Mouse (Mus musculus) layer of hippocampus, adult 11-12 months (tissue): Measurements from ENCODE around the gene Mettl14.
"Not testable (repeated sequence)": the region's sequence is repeated elsewhere in the genome, so short reads cannot be mapped to it uniquely, and the experiment has no call there.

Experiments
- DNase-seq: peaks from one replicate; pipeline ENCODE4 v3.0.0; 2022; ENCODE audit warnings: low spot score

Mettl14 gene

GRCm38 (mm10) chr3:123366820-123367219 is 19.1 kb downstream of the Mettl14 start:
- DNase-seq, result not testable (repeated sequence)

DNA sequence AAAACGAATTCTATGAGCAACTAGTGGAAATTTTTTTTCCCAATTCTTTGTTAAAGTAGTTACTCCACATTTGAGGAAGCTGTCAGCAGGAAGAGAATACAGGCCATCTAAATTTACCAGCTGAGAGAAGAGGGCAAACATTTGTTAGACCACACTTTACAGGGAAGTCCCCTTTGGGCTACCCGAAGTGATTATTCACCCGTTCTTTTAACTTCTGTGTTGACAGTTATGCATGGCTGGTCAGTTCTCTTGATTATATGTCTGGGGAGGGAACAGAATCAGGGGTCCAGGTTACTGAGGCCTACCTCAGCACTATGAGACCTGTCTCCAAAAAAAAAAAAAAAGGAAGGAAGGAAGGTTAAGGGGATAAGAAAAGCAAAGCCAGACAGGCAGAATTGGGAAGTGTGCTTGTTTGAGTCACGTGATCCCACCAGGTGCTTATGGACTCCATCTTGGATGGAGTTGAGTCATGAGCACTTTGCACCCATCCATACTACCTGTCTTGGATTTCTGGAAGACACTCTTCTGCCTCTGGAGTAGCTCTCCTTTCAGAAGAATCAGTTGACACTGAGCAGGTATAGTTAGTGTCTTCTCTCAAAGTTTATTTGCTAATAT is 29.4 kb downstream of the Mettl14 start:
- DNase-seq, result no peak

GRCm38 (mm10) chr3:123354388-123354787 is 31.5 kb downstream of the Mettl14 start:
- DNase-seq, result no peak

- DNase-seq, result no peak
These were observed 32.2 kb downstream of the Mettl14 start for GRCm38 (mm10) chr3:123353661-123354060.

- peak; percentile 56 for DNase-seq
These were observed 32.7 kb downstream of the Mettl14 start for GRCm38 (mm10) chr3:123353183-123353582.

GRCm38 (mm10) chr3:123351519-123351918 is 34.4 kb downstream of the Mettl14 start:
- DNase-seq, result no peak

GRCm38 (mm10) chr3:123350602-123351001 is 35.3 kb downstream of the Mettl14 start:
- DNase-seq, result no peak

DNA sequence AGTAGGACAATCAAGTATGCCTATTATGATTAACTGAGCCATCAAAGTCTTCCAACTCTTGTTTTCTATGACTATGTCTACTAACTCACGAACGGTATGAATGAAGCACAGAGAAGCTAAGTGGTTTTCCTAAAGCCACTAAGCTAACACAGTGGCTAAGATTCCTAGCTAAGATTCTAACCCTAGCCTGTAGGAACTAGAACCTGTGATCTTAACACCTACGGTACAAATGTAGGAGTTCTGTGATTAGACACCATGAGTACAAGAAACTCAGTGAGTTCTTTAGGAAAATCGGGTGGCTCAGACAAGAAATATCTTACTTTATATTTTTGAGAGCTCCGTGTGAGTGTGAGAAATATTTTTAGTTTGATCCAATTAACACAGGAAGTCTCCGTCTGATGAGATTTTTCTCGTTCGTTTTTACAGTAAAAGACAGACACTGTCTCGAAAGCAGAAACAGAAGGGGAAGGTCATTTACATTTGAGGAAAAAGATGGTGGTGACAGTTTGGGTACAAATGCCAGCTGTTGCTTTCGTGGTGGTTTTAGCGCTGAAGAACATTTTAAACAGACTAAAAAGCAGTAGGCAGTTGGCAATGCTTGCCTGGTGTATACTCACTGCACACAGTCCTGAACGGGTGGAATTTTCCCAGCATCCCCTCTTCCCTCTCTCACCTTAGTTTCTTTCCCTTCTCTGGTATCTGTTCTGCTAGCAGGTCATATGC is 37.7 kb downstream of the Mettl14 start:
- DNase-seq, result peak; percentile 33

DNA sequence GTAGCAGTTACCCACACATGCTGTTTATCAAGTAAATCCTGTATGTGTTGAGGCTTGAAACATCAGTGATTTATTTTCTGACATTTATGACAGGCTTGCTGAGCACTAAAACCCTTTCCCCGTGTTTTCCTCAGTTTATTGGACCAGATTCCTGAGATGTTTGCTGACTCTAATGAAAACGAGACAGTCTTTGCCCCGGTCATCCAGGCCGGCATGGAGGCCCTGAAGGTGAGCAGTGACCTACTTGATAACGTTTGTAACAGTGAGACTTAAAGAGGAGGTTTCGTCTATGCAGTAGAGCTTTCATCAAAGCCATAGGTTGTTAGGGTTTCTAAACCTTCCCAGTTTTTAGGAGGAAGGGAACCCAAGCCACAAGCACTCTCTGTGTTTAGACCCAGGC is 42.2 kb downstream of the Mettl14 start:
- no peak for DNase-seq

GRCm38 (mm10) chr3:123341049-123341448 is 44.9 kb downstream of the Mettl14 start:
- no peak for DNase-seq

DNA sequence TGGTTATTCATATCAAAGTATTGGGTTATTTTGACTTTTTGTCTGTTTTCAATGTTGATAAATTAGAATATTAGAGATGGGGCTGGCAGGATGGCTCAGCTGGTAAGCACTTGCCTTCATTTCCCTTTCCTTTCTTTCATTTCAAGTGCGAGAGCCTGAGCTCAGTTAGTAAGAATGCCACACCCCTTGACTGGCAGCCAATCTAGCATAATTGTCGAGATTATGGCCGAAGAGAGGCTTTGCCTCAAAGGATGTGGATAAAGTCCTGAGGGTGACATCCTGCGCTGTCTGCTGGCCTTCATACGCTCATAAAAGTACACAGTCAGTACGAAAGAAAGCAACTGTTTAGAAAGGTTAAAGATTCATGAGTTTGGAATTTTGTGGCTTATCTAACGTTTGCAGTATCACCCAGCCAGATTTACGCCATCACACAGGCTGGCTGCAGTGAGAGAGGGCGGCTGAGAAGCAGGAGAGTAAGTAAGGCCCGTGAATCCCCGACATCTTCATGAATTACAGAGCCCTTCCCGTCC is 47.2 kb downstream of the Mettl14 start:
- DNase-seq, result no peak

- DNase-seq, result no peak
These were observed 48.1 kb downstream of the Mettl14 start for GRCm38 (mm10) chr3:123337853-123338252.

- DNase-seq, result no peak
These were observed 49.0 kb downstream of the Mettl14 start for GRCm38 (mm10) chr3:123336951-123337350.

DNA sequence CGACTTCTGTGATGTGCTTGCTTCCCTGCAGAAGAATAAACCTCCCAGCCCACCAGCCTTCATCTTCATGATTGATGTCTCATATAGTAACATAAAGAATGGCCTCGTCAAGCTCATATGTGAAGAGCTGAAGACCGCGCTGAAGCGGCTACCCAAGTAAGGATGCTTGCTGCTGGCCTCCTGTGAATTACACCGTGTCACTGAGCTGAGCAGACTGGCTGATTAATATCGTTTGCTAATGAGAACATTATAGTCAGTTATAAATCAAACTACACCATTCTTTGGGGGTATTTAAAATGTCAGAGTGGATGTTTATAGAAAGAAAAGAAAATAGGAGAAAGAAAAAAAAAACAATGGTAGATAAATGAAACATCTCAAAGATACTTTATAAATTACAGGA is 49.5 kb downstream of the Mettl14 start:
- no peak for DNase-seq

DNA sequence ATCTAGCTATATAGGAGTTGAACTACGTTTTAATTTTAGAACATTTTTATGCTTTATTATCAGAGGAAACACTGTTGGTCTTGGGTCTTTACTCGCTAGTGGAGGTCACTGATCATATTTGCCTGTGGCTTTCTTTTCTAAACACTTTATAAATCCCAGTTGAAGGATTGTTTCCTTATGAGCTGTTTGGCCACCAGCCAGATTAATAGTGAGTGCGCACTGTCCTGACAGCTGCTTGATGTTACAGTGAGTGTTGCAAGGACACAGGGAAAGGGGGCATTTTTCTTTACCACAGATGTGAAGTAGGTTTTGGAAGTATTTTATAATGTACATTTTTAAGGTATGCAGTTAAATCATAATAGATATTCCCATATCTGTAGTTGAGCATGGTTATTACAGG is 50.4 kb downstream of the Mettl14 start:
- DNase-seq, result no peak

DNA sequence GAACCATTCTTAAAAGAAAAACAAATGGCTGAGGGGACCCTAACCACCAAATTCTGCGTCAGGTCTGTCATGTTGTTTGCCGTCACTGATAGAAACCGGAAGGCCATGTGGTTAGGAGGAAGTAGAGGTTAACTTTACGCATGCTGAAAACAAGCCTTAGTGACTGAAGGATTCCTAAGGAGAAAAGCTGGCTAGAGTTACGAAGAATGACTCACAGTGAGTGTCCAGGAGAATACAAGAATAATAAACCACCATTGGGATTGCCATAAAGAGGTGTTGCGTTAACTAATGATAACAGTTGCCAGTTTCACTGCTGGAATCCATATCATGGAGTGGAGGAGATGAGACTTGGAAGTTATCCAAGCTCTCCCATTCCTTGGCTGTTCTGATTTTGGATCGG is 51.0 kb downstream of the Mettl14 start:
- DNase-seq, result no peak

DNA sequence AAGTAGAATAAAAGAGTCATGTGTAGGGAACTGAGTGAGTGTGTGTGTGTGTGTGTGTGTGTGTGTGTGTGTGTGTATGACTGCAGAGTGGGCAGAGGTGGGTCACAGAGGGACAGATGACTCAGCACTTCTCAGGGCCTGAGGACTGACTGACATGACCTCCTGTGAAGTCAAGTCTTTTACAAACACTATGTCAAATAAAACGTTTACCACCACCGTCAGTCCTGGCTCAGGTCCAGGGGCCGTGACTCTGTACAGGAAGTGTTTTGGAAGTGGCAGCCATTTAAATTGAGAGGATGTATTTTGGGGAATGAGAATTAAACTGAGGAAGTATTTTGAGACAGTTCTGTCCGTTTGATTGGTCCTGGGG is 52.9 kb downstream of the Mettl14 start:
- no peak for DNase-seq

GRCm38 (mm10) chr3:123332330-123333054 is 53.4 kb downstream of the Mettl14 start:
- no peak for DNase-seq

DNA sequence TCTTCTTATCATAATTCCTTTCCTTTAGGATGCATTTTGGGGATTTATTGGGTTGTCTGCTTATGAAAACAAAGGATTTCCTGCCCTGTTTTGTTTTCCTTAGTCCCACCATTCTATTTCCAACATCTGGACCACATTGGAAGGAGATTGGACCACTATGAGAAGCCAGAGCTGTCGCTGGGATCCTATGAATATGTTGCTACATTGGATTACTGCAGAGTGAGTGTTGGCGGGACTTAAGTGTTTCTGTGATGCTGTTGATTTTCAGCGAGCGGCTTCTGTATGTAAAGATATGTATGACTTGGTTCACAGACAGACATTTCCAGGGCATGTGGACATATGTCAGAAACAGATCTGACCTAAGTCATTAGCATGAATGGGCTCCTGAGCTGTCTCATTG is 55.7 kb downstream of the Mettl14 start:
- no peak for DNase-seq

- peak; percentile 12 for DNase-seq
These were observed 56.7 kb downstream of the Mettl14 start for GRCm38 (mm10) chr3:123329251-123329650.

GRCm38 (mm10) chr3:123324326-123324725 is 61.6 kb downstream of the Mettl14 start:
- DNase-seq, result no peak

DNA sequence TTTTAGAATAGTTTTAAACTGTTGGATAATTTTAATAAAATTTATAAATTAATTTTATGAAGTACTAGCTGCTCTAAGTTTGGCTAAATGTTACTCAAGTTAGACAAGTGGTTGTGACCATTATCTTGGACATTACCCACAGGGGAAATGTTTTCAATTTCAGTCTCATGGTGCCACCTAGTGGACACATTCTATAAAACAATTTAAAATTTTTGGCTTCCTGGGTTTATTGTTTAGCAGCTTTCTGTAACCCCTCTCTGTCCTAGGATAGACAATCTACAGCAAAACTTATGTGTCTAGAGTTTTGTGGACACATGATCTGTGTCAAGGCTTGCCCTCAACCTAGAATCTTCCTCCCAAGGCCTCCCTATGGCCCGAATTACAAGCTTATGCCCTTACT is 63.8 kb downstream of the Mettl14 start:
- DNase-seq, result peak; percentile 37

- peak; percentile 22 for DNase-seq
These were observed 64.3 kb downstream of the Mettl14 start for GRCm38 (mm10) chr3:123321612-123322011.
